Mouse (Mus musculus) gonadal fat pad, adult 2 months (tissue): Measurements from ENCODE around the gene Aven. TPM values are rescaled to one million over a fixed set of nuclear protein-coding genes. Genes with fewer than 3 reads are reported as not detected.

Experiments used
- DNase-seq: peaks from one replicate; pipeline ENCODE4 v3.0.0-alpha.2; 2012; ENCODE audit warnings: low read depth
- polyA plus RNA-seq: library from polyadenylated mRNA; depleted of rRNA; stranded (reverse); fragments of >200 nt; gene quantifications from 2 replicates; pipeline ENCODE4 v1.2.3, GENCODE M21; 2012

Gene Aven
- polyA plus RNA-seq, 1 experiment = 5.6 TPM

GRCm38 (mm10) chr2:112490483-112491196 is 2.1 kb upstream of the Aven start:
- DNase-seq = no peak

- DNase-seq = no peak
These were observed 1.1 kb upstream of the Aven start for GRCm38 (mm10) chr2:112491629-112492028.

GRCm38 (mm10) chr2:112492431-112492855 is 321 bp upstream of the Aven start:
- DNase-seq = no peak

- DNase-seq = no peak
These were observed 936 bp downstream of the Aven start for GRCm38 (mm10) chr2:112493539-112494260.

GRCm38 (mm10) chr2:112497851-112498250 is 5.1 kb downstream of the Aven start:
- DNase-seq = no peak

- DNase-seq = no peak
These were observed 8.4 kb downstream of the Aven start for GRCm38 (mm10) chr2:112501209-112501608.

- no peak for DNase-seq
These were observed 11.2 kb downstream of the Aven start for GRCm38 (mm10) chr2:112503978-112504377.

GRCm38 (mm10) chr2:112506841-112507435 is 14.2 kb downstream of the Aven start:
- DNase-seq = no peak

- DNase-seq = no peak
These were observed 14.7 kb downstream of the Aven start for GRCm38 (mm10) chr2:112507444-112507843.

- DNase-seq = no peak
These were observed 17.4 kb downstream of the Aven start for GRCm38 (mm10) chr2:112510140-112510539.

GRCm38 (mm10) chr2:112513036-112513435 is 20.3 kb downstream of the Aven start:
- no peak for DNase-seq

GRCm38 (mm10) chr2:112516728-112517127 is 24.0 kb downstream of the Aven start:
- no peak for DNase-seq

GRCm38 (mm10) chr2:112517218-112517617 is 24.5 kb downstream of the Aven start:
- no peak for DNase-seq

GRCm38 (mm10) chr2:112518541-112518940 is 25.8 kb downstream of the Aven start:
- no peak for DNase-seq

- DNase-seq = no peak
These were observed 28.0 kb downstream of the Aven start for GRCm38 (mm10) chr2:112520526-112521482.

- no peak for DNase-seq
These were observed 34.2 kb downstream of the Aven start for GRCm38 (mm10) chr2:112526933-112527332.

- no peak for DNase-seq
These were observed 40.2 kb downstream of the Aven start for GRCm38 (mm10) chr2:112532812-112533496.

- no peak for DNase-seq
These were observed 42.0 kb downstream of the Aven start for GRCm38 (mm10) chr2:112534677-112535222.

GRCm38 (mm10) chr2:112538783-112539182 is 46.0 kb downstream of the Aven start:
- no peak for DNase-seq

GRCm38 (mm10) chr2:112541695-112542285 is 49.0 kb downstream of the Aven start:
- no peak for DNase-seq
